Mouse (Mus musculus) MEL (cell line): ENCODE results near the gene Phf8. TPM values are rescaled to one million over a fixed set of nuclear protein-coding genes. Genes with fewer than 3 reads are reported as not detected.

Source experiments
- DNase-seq: peaks from one replicate; pipeline ENCODE4 v3.0.0; 2011; ENCODE audit warnings: low read depth, low spot score
- H3K27ac ChIP-seq: 2 replicates; pipeline ENCODE4 v1.5.1; 2012; ENCODE audit warnings: low read depth, mild to moderate bottlenecking, control low read depth, low read length, moderate library complexity; ENCODE audit not compliant: control insufficient read depth
- H3K27me3 ChIP-seq, 2 experiments: fragments of 150-350 bp in 1 of 2; sonication (generic) in 1 of 2; 2 replicates each; pipeline ENCODE4 v1.6.1; 2012; ENCODE audit warnings: low read length in 2 of 2, mild to moderate bottlenecking in 2 of 2, improper control_type of control experiment in 1 of 2, moderate library complexity in 1 of 2; ENCODE audit not compliant: insufficient read depth in 2 of 2, control insufficient read depth in 1 of 2
- H3K36me3 ChIP-seq, 2 experiments: 2 replicates each; pipeline ENCODE4 v1.6.1; 2012 to 2014; ENCODE audit warnings: low read length in 2 of 2, improper control_type of control experiment in 1 of 2, inconsistent platforms in 1 of 2, mild to moderate bottlenecking in 1 of 2; ENCODE audit not compliant: insufficient read depth in 2 of 2, control insufficient read depth in 1 of 2
- H3K4me1 ChIP-seq, 2 experiments: fragments of 150-350 bp in 1 of 2; sonication (generic) in 1 of 2; 2 replicates each; pipeline ENCODE4 v1.6.1; 2012; ENCODE audit warnings: low read length in 2 of 2, improper control_type of control experiment in 1 of 2, mild to moderate bottlenecking in 1 of 2; ENCODE audit not compliant: insufficient read depth in 2 of 2, control insufficient read depth in 1 of 2
- H3K4me3 ChIP-seq, 2 experiments: fragments of 150-350 bp in 1 of 2; sonication (generic) in 1 of 2; 2 replicates each; pipeline ENCODE4 v1.5.1; 2012; ENCODE audit warnings: low read depth in 2 of 2, low read length in 2 of 2, mild to moderate bottlenecking in 2 of 2, moderate library complexity in 2 of 2, control low read depth in 1 of 2, improper control_type of control experiment in 1 of 2; ENCODE audit not compliant: control insufficient read depth in 1 of 2, insufficient read depth in 1 of 2
- H3K79me2 ChIP-seq: 2 replicates; pipeline ENCODE4 v1.6.1; 2012; ENCODE audit warnings: mild to moderate bottlenecking, low read length, moderate library complexity; ENCODE audit not compliant: control insufficient read depth, poor library complexity, insufficient read depth
- H3K9ac ChIP-seq: 2 replicates; pipeline ENCODE4 v1.6.1; 2012; ENCODE audit warnings: low read depth, mild to moderate bottlenecking, control low read depth, low read length, moderate library complexity; ENCODE audit not compliant: control insufficient read depth, poor library complexity, severe bottlenecking
- H3K9me3 ChIP-seq: fragments of 150-350 bp; sonication (generic); replicated peaks from 2 replicates; pipeline ENCODE4 v1.6.1; 2012; ENCODE audit warnings: mild to moderate bottlenecking, low read length, improper control_type of control experiment, moderate library complexity; ENCODE audit not compliant: insufficient read depth
- BHLHE40 ChIP-seq: IDR thresholded peaks from 2 replicates; pipeline ENCODE4 v1.6.1; 2012; ENCODE audit warnings: low read depth, mild to moderate bottlenecking, inconsistent platforms, low read length, improper control_type of control experiment, borderline replicate concordance
- CHD2 ChIP-seq: IDR thresholded peaks from 2 replicates; pipeline ENCODE4 v1.6.1; 2011; ENCODE audit warnings: low read length, improper control_type of control experiment
- CTCF ChIP-seq, 3 experiments: IDR thresholded peaks in 2 of 3; conservative IDR thresholded peaks in 1 of 3; 2 replicates each; pipeline ENCODE4 v1.5.1; 2011 to 2012; ENCODE audit warnings: low read length in 3 of 3, low read depth in 2 of 3, mild to moderate bottlenecking in 2 of 3, improper control_type of control experiment in 1 of 3, inconsistent platforms in 1 of 3, mixed read lengths in 1 of 3, moderate library complexity in 1 of 3; ENCODE audit not compliant: control insufficient read depth in 1 of 3, insufficient read depth in 1 of 3, poor library complexity in 1 of 3, severe bottlenecking in 1 of 3
- EP300 ChIP-seq, 2 experiments: IDR thresholded peaks; 2 replicates each; pipeline ENCODE4 v1.6.1; 2011; ENCODE audit warnings: improper control_type of control experiment in 2 of 2, low read length in 2 of 2, low read depth in 1 of 2, mild to moderate bottlenecking in 1 of 2
- GABPA ChIP-seq: IDR thresholded peaks from 2 replicates; pipeline ENCODE4 v1.6.1; 2012; ENCODE audit warnings: low read depth, mild to moderate bottlenecking, inconsistent platforms, low read length, improper control_type of control experiment, moderate library complexity
- JUND ChIP-seq: IDR thresholded peaks from 2 replicates; pipeline ENCODE4 v1.6.1; 2011; ENCODE audit warnings: low read depth, mild to moderate bottlenecking, improper control_type of control experiment, low read length
- KAT2A ChIP-seq: conservative IDR thresholded peaks from 2 replicates; pipeline ENCODE4 v1.6.1; 2012; ENCODE audit warnings: low read depth, low read length, improper control_type of control experiment, inconsistent platforms
- MAFK ChIP-seq: IDR thresholded peaks from 2 replicates; pipeline ENCODE4 v1.6.1; 2011; ENCODE audit warnings: low read depth, mild to moderate bottlenecking, low read length, improper control_type of control experiment, borderline replicate concordance
- MAX ChIP-seq: IDR thresholded peaks from 2 replicates; pipeline ENCODE4 v1.6.1; 2011; ENCODE audit warnings: low read length, improper control_type of control experiment
- MXI1 ChIP-seq: IDR thresholded peaks from 2 replicates; pipeline ENCODE4 v1.6.1; 2011; ENCODE audit warnings: mild to moderate bottlenecking, low read depth, low read length, improper control_type of control experiment
- MYC ChIP-seq: IDR thresholded peaks from 2 replicates; pipeline ENCODE4 v1.6.1; 2011; ENCODE audit warnings: low read depth, mild to moderate bottlenecking, low read length, improper control_type of control experiment, moderate library complexity
- NELFE ChIP-seq: IDR thresholded peaks from 2 replicates; pipeline ENCODE4 v1.6.1; 2011; ENCODE audit warnings: low read depth, low read length, improper control_type of control experiment
- POLR2AphosphoS2 ChIP-seq: IDR thresholded peaks from 2 replicates; pipeline ENCODE4 v1.6.1; 2011; ENCODE audit warnings: low read length, improper control_type of control experiment
- RAD21 ChIP-seq: IDR thresholded peaks from 2 replicates; pipeline ENCODE4 v1.6.1; 2011; ENCODE audit warnings: mild to moderate bottlenecking, low read depth, low read length, improper control_type of control experiment
- SMC3 ChIP-seq: IDR thresholded peaks from 2 replicates; pipeline ENCODE4 v1.6.1; 2011; ENCODE audit warnings: low read depth, low read length, improper control_type of control experiment
- TAL1 ChIP-seq: IDR thresholded peaks from 2 replicates; pipeline ENCODE4 v1.6.1; 2012; ENCODE audit warnings: mild to moderate bottlenecking, inconsistent platforms, low read length, moderate library complexity, mixed read lengths
- TCF12 ChIP-seq: IDR thresholded peaks from 2 replicates; pipeline ENCODE4 v1.6.1; 2014; ENCODE audit warnings: low read depth, mild to moderate bottlenecking, inconsistent platforms, low read length, improper control_type of control experiment, moderate library complexity
- UBTF ChIP-seq: IDR thresholded peaks from 2 replicates; pipeline ENCODE4 v1.6.1; 2012; ENCODE audit warnings: low read depth, mild to moderate bottlenecking, inconsistent platforms, low read length, improper control_type of control experiment, moderate library complexity, borderline replicate concordance; ENCODE audit not compliant: insufficient read depth
- USF1 ChIP-seq: IDR thresholded peaks from 2 replicates; pipeline ENCODE4 v1.6.1; 2014; ENCODE audit warnings: low read depth, mild to moderate bottlenecking, inconsistent platforms, low read length, improper control_type of control experiment, moderate library complexity
- USF2 ChIP-seq, 2 experiments: IDR thresholded peaks; 2 replicates each; pipeline ENCODE4 v1.6.1; 2011 to 2012; ENCODE audit warnings: improper control_type of control experiment in 2 of 2, low read length in 2 of 2, borderline replicate concordance in 1 of 2, inconsistent platforms in 1 of 2, low read depth in 1 of 2, mild to moderate bottlenecking in 1 of 2; ENCODE audit not compliant: insufficient read depth in 1 of 2
- polyA plus RNA-seq, 2 experiments: library from polyadenylated mRNA; stranded (reverse) in 1 of 2; unstranded in 1 of 2; fragments of >175 nt in 1 of 2; fragments of >200 nt in 1 of 2; gene quantifications; 2 replicates each; pipeline versions ENCODE4 v1.2.1 to v1.2.4; 2012; ENCODE audit warnings: low replicate concordance in 2 of 2, low read depth in 1 of 2; ENCODE audit not compliant: insufficient read length in 2 of 2, insufficient read depth in 1 of 2, missing spikeins in 1 of 2
- total RNA-seq: library from RNA; depleted of rRNA; stranded (reverse); fragments of 300-350 nt; gene quantifications from 2 replicates; pipeline ENCODE4 v1.2.3, GENCODE M21; 2012

Phf8 gene
- total and polyA plus RNA-seq, 3 experiments = 13.6 to 132 (median 31.8) TPM

DNA sequence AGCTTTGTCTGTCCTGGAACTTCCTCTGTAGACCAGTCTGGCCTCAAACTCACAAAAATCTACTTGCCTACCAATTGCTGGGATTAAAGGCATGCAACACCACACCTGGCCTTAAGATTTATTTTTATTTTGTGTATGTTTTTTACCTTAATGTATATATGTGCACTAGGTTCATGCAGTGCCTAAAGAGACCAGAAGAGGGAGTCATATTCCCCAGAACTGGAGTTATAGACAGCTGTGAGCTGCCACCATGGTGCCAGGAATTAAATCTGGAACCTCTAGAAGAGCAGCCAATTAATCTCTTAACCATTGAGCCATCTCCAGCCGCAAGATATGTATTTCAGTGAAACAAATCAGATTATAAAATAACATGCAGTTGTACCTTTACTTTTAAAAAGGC lies 54.7 kb downstream of the Phf8 start:
- no peak overlapping the region for H3K9ac ChIP-seq
- DNase-seq = peak; percentile 52
- H3K27ac ChIP-seq = no peak overlapping the region
- no peaks in the 10 kb centered on the region for H3K79me2 ChIP-seq
- peaks cover 0 to 9% of the 10 kb centered on the region in 2 experiments; a peak in 2 of 4 replicates for H3K36me3 ChIP-seq
- no peak overlapping the region for H3K4me3 ChIP-seq
- H3K4me1 ChIP-seq = no peaks in the 10 kb centered on the region
- TF ChIP-seq UBTF (no peak), RAD21 (peak; percentile 46), EP300 (IDR thresholded peaks at IDR 0.05; ENCODE audit: low read depth in 1 of 2, low read length in 2 of 2) (no peak), CTCF (IDR thresholded peaks at IDR 0.05 in 2 of 3, conservative IDR thresholded peaks at IDR 0.05 in 1 of 3; ENCODE audit: control insufficient read depth in 1 of 3, insufficient read depth in 1 of 3, low read depth in 2 of 3, low read length in 3 of 3, poor library complexity in 1 of 3, severe bottlenecking in 1 of 3) (peak; percentile 10 to 57 (median 50); a peak in 4 of 6 replicates), SMC3 (peak; percentile 49)
- no peaks in the 10 kb centered on the region for H3K9me3 ChIP-seq
- H3K27me3 ChIP-seq = no peaks in the 10 kb centered on the region

DNA sequence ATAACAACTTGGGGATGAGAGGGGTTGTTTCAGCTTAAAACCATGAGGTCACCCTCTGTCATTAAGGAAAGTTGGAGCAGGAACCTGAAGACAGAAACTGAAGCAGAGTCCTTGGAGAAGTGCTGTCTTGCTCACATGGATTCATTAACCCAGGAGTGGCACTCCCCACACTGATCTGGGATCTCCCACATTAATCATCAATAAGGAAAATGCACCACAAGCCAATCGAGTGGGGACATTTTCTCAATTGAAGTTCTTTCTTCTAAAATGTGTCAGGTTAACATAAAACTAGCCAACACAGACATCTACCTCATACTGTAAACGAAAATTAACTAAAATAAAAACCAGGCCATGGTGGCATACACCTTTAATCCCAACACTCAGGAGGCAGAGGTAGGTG lies 122.9 kb downstream of the Phf8 start:
- no peak overlapping the region for H3K4me3 ChIP-seq
- DNase-seq = no peak
- no peaks in the 10 kb centered on the region for H3K79me2 ChIP-seq
- H3K9me3 ChIP-seq = no peaks in the 10 kb centered on the region
- no peak overlapping the region for H3K9ac ChIP-seq
- no peaks in the 10 kb centered on the region for H3K27me3 ChIP-seq
- H3K27ac ChIP-seq = no peak overlapping the region
- no peak for TF ChIP-seq BHLHE40
- TF ChIP-seq CHD2 = no peak
- no peak for TF ChIP-seq EP300 (IDR thresholded peaks at IDR 0.05; ENCODE audit: low read depth in 1 of 2, low read length in 2 of 2)
- no peak for TF ChIP-seq USF1
- TF ChIP-seq MXI1 = no peak
- no peak for TF ChIP-seq MAFK
- no peak for TF ChIP-seq MYC
- TF ChIP-seq JUND = no peak
- TF ChIP-seq KAT2A = no peak
- no peak for TF ChIP-seq USF2 (IDR thresholded peaks at IDR 0.05; ENCODE audit: borderline replicate concordance in 1 of 2, insufficient read depth in 1 of 2, low read depth in 1 of 2, low read length in 2 of 2)
- no peak for TF ChIP-seq GABPA
- no peak for TF ChIP-seq POLR2AphosphoS2
- TF ChIP-seq NELFE = no peak
- TF ChIP-seq CTCF (IDR thresholded peaks at IDR 0.05 in 2 of 3, conservative IDR thresholded peaks at IDR 0.05 in 1 of 3; ENCODE audit: control insufficient read depth in 1 of 3, insufficient read depth in 1 of 3, low read depth in 2 of 3, low read length in 3 of 3, poor library complexity in 1 of 3, severe bottlenecking in 1 of 3) = no peak
- no peak for TF ChIP-seq MAX
- TF ChIP-seq TCF12 = no peak
- TF ChIP-seq TAL1 = no peak
- H3K4me1 ChIP-seq = no peaks in the 10 kb centered on the region
- H3K36me3 ChIP-seq = no peaks in the 10 kb centered on the region
